Mouse (Mus musculus) heart, embryonic 11.5 days (tissue): ENCODE measurements at regions not wholly inside any gene's neighbourhood (a gene's known extent, or its start where the extent isn't known, plus 50 kb on each side); places are given as distances from the start of the nearest gene placed in this dataset.

ENCODE experiments used
- ATAC-seq: fragments of 200-750 bp; cut with Nextera tagmentation; replicated peaks from 2 replicates; pipeline ENCODE4 v1.8.0; 2017; ENCODE audit warnings: moderate library complexity; ENCODE audit not compliant: insufficient number of reproducible peaks, low FRiP score, low TSS enrichment
- H3K27ac ChIP-seq: fragments of 300-500 bp; sonication (generic); 2 replicates; pipeline ENCODE4 v1.5.1; 2014; ENCODE audit warnings: mild to moderate bottlenecking, low read depth, low read length
- H3K27me3 ChIP-seq: fragments of 300-500 bp; sonication (generic); 2 replicates; pipeline ENCODE4 v1.6.1; 2014; ENCODE audit warnings: mild to moderate bottlenecking, low read length, mixed read lengths; ENCODE audit not compliant: control insufficient read depth, insufficient read depth
- H3K36me3 ChIP-seq: fragments of 300-500 bp; sonication (generic); 2 replicates; pipeline ENCODE4 v1.6.1; 2014; ENCODE audit warnings: mild to moderate bottlenecking, low read length, moderate library complexity, mixed read lengths; ENCODE audit not compliant: control insufficient read depth, insufficient read depth
- H3K4me1 ChIP-seq: fragments of 300-500 bp; sonication (generic); 2 replicates; pipeline ENCODE4 v1.6.1; 2014; ENCODE audit warnings: low read length; ENCODE audit not compliant: control insufficient read depth, insufficient read depth
- H3K4me2 ChIP-seq: fragments of 300-500 bp; sonication (generic); 2 replicates; pipeline ENCODE4 v1.6.1; 2014; ENCODE audit warnings: mild to moderate bottlenecking, moderate library complexity
- H3K4me3 ChIP-seq: fragments of 300-500 bp; sonication (generic); 2 replicates; pipeline ENCODE4 v1.5.1; 2014; ENCODE audit warnings: low read depth, low read length
- H3K9ac ChIP-seq: fragments of 300-500 bp; sonication (generic); 2 replicates; pipeline ENCODE4 v1.6.1; 2014; ENCODE audit warnings: mild to moderate bottlenecking, low read depth, low read length, moderate library complexity
- H3K9me3 ChIP-seq: fragments of 300-500 bp; sonication (generic); replicated peaks from 2 replicates; pipeline ENCODE4 v1.6.1; 2016; ENCODE audit warnings: low read length; ENCODE audit not compliant: control insufficient read depth
- WGBS: fragments of 180-500 bp; shearing (Covaris S2); extraction: QIAGEN DNeasy Blood & Tissue Kit; methylation state at CpG from one replicate; pipeline ENCODE4 v1.1.7; 2014; ENCODE audit not compliant: insufficient replicate concordance; 5-methylcytosine and 5-hydroxymethylcytosine counted together

- H3K4me2 ChIP-seq, result no peak overlapping the region
- H3K9ac ChIP-seq, result no peak overlapping the region
- no peak for ATAC-seq
- H3K4me3 ChIP-seq, result no peak overlapping the region
- no peak overlapping the region for H3K27ac ChIP-seq
- no peaks in the 10 kb centered on the region for H3K36me3 ChIP-seq
- no peaks in the 10 kb centered on the region for H3K27me3 ChIP-seq
- no peaks in the 10 kb centered on the region for H3K4me1 ChIP-seq
- no peaks in the 10 kb centered on the region for H3K9me3 ChIP-seq
- 56% methylated on average over 2 of the region's 2 CpGs for WGBS
Observed at GRCm38 (mm10) chr2:160044184-160044583, 289.8 kb downstream of the Gm826 start.

GRCm38 (mm10) chr2:160029432-160029831 is 304.5 kb downstream of the Gm826 start:
- Histone ChIP-seq H3K36me3 (no peaks in the 10 kb centered on the region), H3K27ac (no peak overlapping the region), H3K4me1 (no peaks in the 10 kb centered on the region), H3K9ac (no peak overlapping the region), H3K27me3 (no peaks in the 10 kb centered on the region), H3K4me2 (no peak overlapping the region), H3K9me3 (no peaks in the 10 kb centered on the region), H3K4me3 (no peak overlapping the region)
- ATAC-seq, result no peak
- WGBS, result 86% methylated on average over 1 of the region's 1 CpGs

GRCm38 (mm10) chr2:160028459-160028858 is 305.5 kb downstream of the Gm826 start:
- H3K4me3 ChIP-seq, result no peak overlapping the region
- H3K4me1 ChIP-seq, result no peaks in the 10 kb centered on the region
- H3K4me2 ChIP-seq, result no peak overlapping the region
- no peak overlapping the region for H3K9ac ChIP-seq
- WGBS, result 68% methylated on average over 2 of the region's 2 CpGs
- no peaks in the 10 kb centered on the region for H3K27me3 ChIP-seq
- no peaks in the 10 kb centered on the region for H3K36me3 ChIP-seq
- H3K27ac ChIP-seq, result no peak overlapping the region
- ATAC-seq, result no peak
- H3K9me3 ChIP-seq, result no peaks in the 10 kb centered on the region

- WGBS, result 69% methylated on average over 3 of the region's 3 CpGs
- Histone ChIP-seq H3K9ac (no peak overlapping the region), H3K4me1 (no peaks in the 10 kb centered on the region), H3K27ac (no peak overlapping the region), H3K9me3 (no peaks in the 10 kb centered on the region), H3K36me3 (no peaks in the 10 kb centered on the region), H3K4me3 (no peak overlapping the region), H3K4me2 (no peak overlapping the region), H3K27me3 (no peaks in the 10 kb centered on the region)
- ATAC-seq, result no peak
Observed at GRCm38 (mm10) chr2:160025911-160026310, 308.1 kb downstream of the Gm826 start.

- Histone ChIP-seq H3K4me3 (no peak overlapping the region), H3K27me3 (no peaks in the 10 kb centered on the region), H3K36me3 (no peaks in the 10 kb centered on the region), H3K4me1 (no peaks in the 10 kb centered on the region), H3K9me3 (no peaks in the 10 kb centered on the region), H3K9ac (no peak overlapping the region), H3K27ac (no peak overlapping the region), H3K4me2 (no peak overlapping the region)
- ATAC-seq, result no peak
- WGBS, result 67% methylated on average over 4 of the region's 4 CpGs
Observed at GRCm38 (mm10) chr2:160021541-160021940, 312.4 kb downstream of the Gm826 start.

GRCm38 (mm10) chr2:160020876-160021275 is 313.1 kb downstream of the Gm826 start:
- Histone ChIP-seq H3K9ac (no peak overlapping the region), H3K27ac (no peak overlapping the region), H3K9me3 (no peaks in the 10 kb centered on the region), H3K4me1 (no peaks in the 10 kb centered on the region), H3K4me3 (no peak overlapping the region), H3K27me3 (no peaks in the 10 kb centered on the region), H3K36me3 (no peaks in the 10 kb centered on the region), H3K4me2 (no peak overlapping the region)
- 83% methylated on average over 2 of the region's 2 CpGs for WGBS
- ATAC-seq, result no peak

GRCm38 (mm10) chr2:160017020-160017812 is 316.7 kb downstream of the Gm826 start:
- H3K9me3 ChIP-seq, result no peaks in the 10 kb centered on the region
- no peak overlapping the region for H3K9ac ChIP-seq
- H3K4me2 ChIP-seq, result no peak overlapping the region
- 81% methylated on average over 5 of the region's 5 CpGs for WGBS
- no peaks in the 10 kb centered on the region for H3K27me3 ChIP-seq
- no peak overlapping the region for H3K27ac ChIP-seq
- no peak overlapping the region for H3K4me3 ChIP-seq
- no peaks in the 10 kb centered on the region for H3K4me1 ChIP-seq
- no peaks in the 10 kb centered on the region for H3K36me3 ChIP-seq
- ATAC-seq, result no peak

GRCm38 (mm10) chr2:160011421-160011820 is 322.5 kb downstream of the Gm826 start:
- Histone ChIP-seq H3K9me3 (no peaks in the 10 kb centered on the region), H3K27me3 (no peaks in the 10 kb centered on the region), H3K36me3 (no peaks in the 10 kb centered on the region), H3K4me1 (no peaks in the 10 kb centered on the region), H3K27ac (no peak overlapping the region), H3K4me2 (no peak overlapping the region), H3K4me3 (no peak overlapping the region), H3K9ac (no peak overlapping the region)
- WGBS, result 71% methylated on average over 6 of the region's 6 CpGs
- ATAC-seq, result no peak

- Histone ChIP-seq H3K4me1 (no peaks in the 10 kb centered on the region), H3K9me3 (no peaks in the 10 kb centered on the region), H3K4me3 (no peak overlapping the region), H3K27ac (no peak overlapping the region), H3K36me3 (no peaks in the 10 kb centered on the region), H3K9ac (no peak overlapping the region), H3K27me3 (no peaks in the 10 kb centered on the region), H3K4me2 (no peak overlapping the region)
- WGBS, result 72% methylated on average over 3 of the region's 3 CpGs
- no peak for ATAC-seq
Observed at GRCm38 (mm10) chr2:160002695-160003094, 331.3 kb downstream of the Gm826 start.
